Mouse (Mus musculus) mouse embryonic stem cell (cell line): Measurements from ENCODE around the gene Zfp493.
"Not testable (repeated sequence)": the region's sequence is repeated elsewhere in the genome, so short reads cannot be mapped to it uniquely, and the experiment has no call there.

Experiments
- in situ Hi-C, 2 experiments: fragments of 300-500 bp; cut with MboI; formaldehyde crosslinking; loops; 1 replicate in 1 of 2; 3 replicates in 1 of 2; pipeline ENCODE4 v1.14.3; 2019 to 2020; ENCODE audit warnings: low sequenced_read_pairs in 2 of 2, low pct_unique_long_range_greater_than_20kb in 1 of 2, mixed read lengths in 1 of 2; ENCODE audit not compliant: unreplicated experiment in 1 of 2

Zfp493 gene

DNA sequence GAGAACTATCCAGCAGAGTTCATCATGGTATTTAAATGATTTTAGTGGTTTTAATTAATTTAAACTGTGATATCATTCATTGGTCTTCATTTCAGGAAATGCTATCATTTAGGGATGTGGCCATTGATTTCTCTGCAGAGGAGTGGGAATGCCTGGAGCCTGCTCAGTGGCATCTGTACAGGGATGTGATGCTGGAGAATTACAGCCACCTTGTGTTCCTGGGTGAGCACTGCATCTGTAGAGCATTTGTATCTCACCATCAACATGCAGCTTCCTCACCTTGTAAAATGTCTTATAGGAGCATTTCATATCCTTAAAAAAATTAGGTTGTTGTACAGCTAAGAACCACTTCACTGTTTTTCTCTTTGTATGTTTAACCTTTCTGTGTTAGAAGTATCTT lies 53.6 kb downstream of the Zfp493 start:
- in situ Hi-C loops = not testable (repeated sequence)
